Mouse (Mus musculus): ENCODE measurements at regions not wholly inside any gene's neighbourhood (a gene's known extent, or its start where the extent isn't known, plus 50 kb on each side); places are given as distances from the start of the nearest gene placed in this dataset.

DNA sequence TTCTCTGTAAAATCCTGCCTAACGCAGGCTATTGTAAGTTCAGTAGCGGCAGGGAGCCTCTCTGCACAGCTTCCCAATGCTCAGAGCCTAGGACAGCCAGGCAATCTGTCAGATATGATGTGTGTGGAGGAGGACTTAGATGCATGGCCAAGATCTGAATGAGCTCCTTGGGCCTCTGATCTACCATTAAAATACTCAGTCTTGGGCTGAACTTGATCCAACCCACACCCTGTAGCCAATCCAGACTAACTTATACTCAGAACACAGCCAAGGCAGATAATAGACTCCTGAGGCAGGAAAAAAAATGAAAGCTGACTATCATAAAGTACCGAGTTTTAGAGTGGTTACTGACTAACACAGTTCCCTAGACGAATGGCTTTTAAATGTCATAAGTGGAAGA lies 165.4 kb upstream of the Zfp618 start:
- no peaks in the 10 kb centered on the region for H3K36me3 ChIP-seq (ENCODE audit: control insufficient read depth, insufficient read depth, low read length)
- no peak overlapping the region for H3K4me3 ChIP-seq (ENCODE audit: low read depth, low read length)
- H3K4me2 ChIP-seq: no peak overlapping the region
- H3K4me1 ChIP-seq (ENCODE audit: control insufficient read depth, insufficient read depth, low read length): no peaks in the 10 kb centered on the region
- ATAC-seq (replicated peaks; ENCODE audit: insufficient number of reproducible peaks, low FRiP score, low TSS enrichment): no peak
- H3K9me3 ChIP-seq (replicated peaks; ENCODE audit: control insufficient read depth, low read length): no peaks in the 10 kb centered on the region
- H3K27me3 ChIP-seq (ENCODE audit: control insufficient read depth, insufficient read depth, low read length): no peaks in the 10 kb centered on the region
- H3K27ac ChIP-seq (ENCODE audit: low read depth, low read length): no peak overlapping the region
- WGBS (ENCODE audit: insufficient replicate concordance): 76% methylated on average over 4 of the region's 4 CpGs
- H3K9ac ChIP-seq (ENCODE audit: low read depth, low read length): no peak overlapping the region

DNA sequence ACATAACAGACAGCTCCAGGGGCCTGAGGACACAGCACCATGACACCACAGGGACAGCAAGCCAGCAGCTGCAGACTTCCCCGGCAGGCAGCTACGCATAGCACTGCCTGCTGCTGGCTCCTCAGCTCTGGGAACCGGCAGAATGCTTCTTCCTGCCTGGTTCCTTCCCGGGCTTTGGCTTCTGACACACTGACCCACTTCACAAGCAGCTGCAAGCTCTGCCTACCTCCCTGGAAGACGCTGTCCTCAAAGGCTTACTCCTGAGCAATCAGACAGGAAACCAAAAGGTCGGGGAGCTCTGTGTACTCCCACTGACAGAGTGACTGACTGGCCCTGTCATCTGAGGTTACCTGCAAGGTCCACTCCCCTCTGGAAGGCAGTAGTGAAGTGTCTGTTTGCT lies 159.5 kb upstream of the Zfp618 start:
- no peaks in the 10 kb centered on the region for H3K9me3 ChIP-seq (replicated peaks; ENCODE audit: control insufficient read depth, low read length)
- ATAC-seq (replicated peaks; ENCODE audit: insufficient number of reproducible peaks, low FRiP score, low TSS enrichment): no peak; the same call in 1 of the 2 replicates
- H3K36me3 ChIP-seq (ENCODE audit: control insufficient read depth, insufficient read depth, low read length): no peaks in the 10 kb centered on the region
- no peak overlapping the region for H3K4me2 ChIP-seq
- no peak overlapping the region for H3K9ac ChIP-seq (ENCODE audit: low read depth, low read length)
- WGBS (ENCODE audit: insufficient replicate concordance): 4% methylated on average over 6 of the region's 6 CpGs
- H3K27me3 ChIP-seq (ENCODE audit: control insufficient read depth, insufficient read depth, low read length): no peaks in the 10 kb centered on the region
- H3K4me1 ChIP-seq (ENCODE audit: control insufficient read depth, insufficient read depth, low read length): peaks cover 5% of the 10 kb centered on the region
- no peak overlapping the region for H3K4me3 ChIP-seq (ENCODE audit: low read depth, low read length)
- no peak overlapping the region; the same call in 1 of the 2 replicates for H3K27ac ChIP-seq (ENCODE audit: low read depth, low read length)

DNA sequence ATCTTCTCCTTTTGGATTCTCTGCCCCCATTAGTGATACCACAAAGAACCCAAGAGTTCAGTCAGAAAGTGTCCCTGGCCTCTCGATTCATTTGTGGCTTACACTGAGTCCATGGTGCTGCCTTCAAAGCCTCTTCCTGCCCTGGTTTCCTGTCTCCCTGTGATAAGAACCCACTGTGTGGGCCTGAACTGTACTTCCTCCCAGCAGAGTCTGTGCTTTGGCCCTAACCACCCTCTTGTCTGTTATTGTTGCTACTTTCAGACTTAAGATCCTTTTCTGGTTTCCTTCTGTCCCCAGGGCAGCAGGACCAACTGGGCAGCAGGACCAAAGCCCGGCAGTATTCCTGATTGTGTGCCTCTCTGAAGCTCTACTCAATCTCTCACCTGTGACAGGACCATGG lies 158.6 kb upstream of the Zfp618 start:
- no peak overlapping the region for H3K9ac ChIP-seq (ENCODE audit: low read depth, low read length)
- H3K36me3 ChIP-seq (ENCODE audit: control insufficient read depth, insufficient read depth, low read length): no peaks in the 10 kb centered on the region
- WGBS (ENCODE audit: insufficient replicate concordance): 49% methylated on average over 2 of the region's 2 CpGs
- peaks cover 5% of the 10 kb centered on the region for H3K4me1 ChIP-seq (ENCODE audit: control insufficient read depth, insufficient read depth, low read length)
- H3K9me3 ChIP-seq (replicated peaks; ENCODE audit: control insufficient read depth, low read length): no peaks in the 10 kb centered on the region
- peak; percentile 68 for ATAC-seq (replicated peaks; ENCODE audit: insufficient number of reproducible peaks, low FRiP score, low TSS enrichment)
- H3K4me3 ChIP-seq (ENCODE audit: low read depth, low read length): no peak overlapping the region
- no peak overlapping the region for H3K4me2 ChIP-seq
- H3K27me3 ChIP-seq (ENCODE audit: control insufficient read depth, insufficient read depth, low read length): no peaks in the 10 kb centered on the region
- peak overlapping the region; percentile 66 for H3K27ac ChIP-seq (ENCODE audit: low read depth, low read length)

DNA sequence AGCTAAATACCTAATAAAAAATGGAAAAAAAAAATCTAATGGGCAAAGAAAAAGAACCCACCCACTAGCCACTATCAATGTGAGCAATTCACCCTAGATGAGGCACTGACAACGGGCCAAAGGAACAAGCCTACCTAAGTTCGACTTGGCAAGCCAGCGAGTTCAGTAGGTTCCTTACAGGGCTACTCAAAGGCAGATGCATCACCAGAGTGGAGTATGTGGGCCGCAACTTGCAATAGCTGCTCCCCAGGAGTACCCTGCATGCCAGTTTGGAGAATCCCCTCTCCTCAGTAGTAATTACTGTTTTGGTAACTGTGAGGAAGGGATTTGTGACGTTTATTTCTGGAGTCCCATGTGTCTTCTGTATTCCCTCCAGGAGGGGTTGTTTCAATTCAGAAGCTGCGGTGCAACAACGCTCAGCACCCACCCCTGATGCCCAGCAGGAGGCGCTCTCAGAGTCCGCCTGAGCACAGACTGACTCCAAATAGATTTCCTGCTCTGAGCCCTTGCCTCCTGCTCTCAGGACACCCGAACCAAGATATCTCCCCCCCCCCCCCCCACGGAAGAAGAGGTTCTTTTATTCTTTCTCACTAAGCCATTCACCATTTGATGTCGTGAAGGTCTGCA lies 157.3 kb upstream of the Zfp618 start:
- no peaks in the 10 kb centered on the region for H3K27me3 ChIP-seq (ENCODE audit: control insufficient read depth, insufficient read depth, low read length)
- no peaks in the 10 kb centered on the region for H3K36me3 ChIP-seq (ENCODE audit: control insufficient read depth, insufficient read depth, low read length)
- H3K4me2 ChIP-seq: no peak overlapping the region
- 61% methylated on average over 12 of the region's 12 CpGs for WGBS (ENCODE audit: insufficient replicate concordance)
- ATAC-seq (replicated peaks; ENCODE audit: insufficient number of reproducible peaks, low FRiP score, low TSS enrichment): no peak
- no peak overlapping the region for H3K27ac ChIP-seq (ENCODE audit: low read depth, low read length)
- H3K9ac ChIP-seq (ENCODE audit: low read depth, low read length): no peak overlapping the region
- H3K9me3 ChIP-seq (replicated peaks; ENCODE audit: control insufficient read depth, low read length): no peaks in the 10 kb centered on the region
- peaks cover 5% of the 10 kb centered on the region for H3K4me1 ChIP-seq (ENCODE audit: control insufficient read depth, insufficient read depth, low read length)
- no peak overlapping the region for H3K4me3 ChIP-seq (ENCODE audit: low read depth, low read length)

DNA sequence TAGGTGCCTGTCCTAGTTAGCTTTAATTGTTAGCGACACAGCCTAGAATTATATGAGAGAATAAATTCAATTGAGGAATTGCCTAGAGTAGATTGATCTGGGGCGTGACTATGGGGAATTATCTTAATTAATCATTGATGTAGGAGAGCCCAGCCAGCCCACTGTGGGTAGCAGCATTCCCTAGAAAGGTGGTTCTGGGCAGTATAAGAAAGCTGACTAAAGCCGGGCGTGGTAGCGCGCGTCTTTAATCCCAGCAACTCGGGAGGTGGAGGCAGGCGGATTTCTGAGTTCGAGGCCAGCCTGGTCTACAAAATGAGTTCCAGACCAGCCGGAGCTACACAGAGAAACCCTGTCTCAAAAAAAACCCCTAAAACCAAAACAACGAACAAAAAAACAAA lies 156.8 kb upstream of the Zfp618 start:
- no peak for ATAC-seq (replicated peaks; ENCODE audit: insufficient number of reproducible peaks, low FRiP score, low TSS enrichment)

DNA sequence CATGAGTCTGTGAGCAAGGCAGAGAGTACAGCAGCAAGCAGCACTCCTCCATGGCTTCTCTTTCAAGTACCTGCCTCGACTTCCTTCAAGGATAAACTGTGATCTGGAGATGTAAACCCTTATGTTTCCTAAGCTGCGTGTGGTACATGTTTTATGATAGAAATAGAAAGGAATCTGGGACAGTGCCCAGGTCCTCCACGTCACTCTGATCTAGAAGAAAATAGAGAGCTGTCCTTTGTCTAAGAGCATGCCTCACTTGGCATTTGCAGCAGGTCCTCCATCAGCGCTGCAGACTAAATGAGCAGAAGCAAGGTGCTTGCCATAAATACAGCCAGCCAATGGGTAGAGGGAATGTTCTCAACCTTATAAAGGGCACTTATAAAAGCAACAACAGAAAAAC lies 156.3 kb upstream of the Zfp618 start:
- H3K27me3 ChIP-seq (ENCODE audit: control insufficient read depth, insufficient read depth, low read length): no peaks in the 10 kb centered on the region
- ATAC-seq (replicated peaks; ENCODE audit: insufficient number of reproducible peaks, low FRiP score, low TSS enrichment): no peak
- no peaks in the 10 kb centered on the region for H3K9me3 ChIP-seq (replicated peaks; ENCODE audit: control insufficient read depth, low read length)
- no peak overlapping the region for H3K9ac ChIP-seq (ENCODE audit: low read depth, low read length)
- H3K4me3 ChIP-seq (ENCODE audit: low read depth, low read length): no peak overlapping the region
- no peaks in the 10 kb centered on the region for H3K36me3 ChIP-seq (ENCODE audit: control insufficient read depth, insufficient read depth, low read length)
- H3K4me1 ChIP-seq (ENCODE audit: control insufficient read depth, insufficient read depth, low read length): peaks cover 5% of the 10 kb centered on the region
- H3K27ac ChIP-seq (ENCODE audit: low read depth, low read length): no peak overlapping the region
- H3K4me2 ChIP-seq: no peak overlapping the region
- WGBS (ENCODE audit: insufficient replicate concordance): 62% methylated on average over 4 of the region's 4 CpGs

More for the DNA sequence above, 156.8 kb upstream of the Zfp618 start:
- H3K9ac ChIP-seq (ENCODE audit: low read depth, low read length): no peak overlapping the region
- H3K36me3 ChIP-seq (ENCODE audit: control insufficient read depth, insufficient read depth, low read length): no peaks in the 10 kb centered on the region
- no peak overlapping the region for H3K27ac ChIP-seq (ENCODE audit: low read depth, low read length)
- H3K4me2 ChIP-seq: no peak overlapping the region
- no peaks in the 10 kb centered on the region for H3K9me3 ChIP-seq (replicated peaks; ENCODE audit: control insufficient read depth, low read length)
- H3K4me3 ChIP-seq (ENCODE audit: low read depth, low read length): no peak overlapping the region
- H3K4me1 ChIP-seq (ENCODE audit: control insufficient read depth, insufficient read depth, low read length): peaks cover 5% of the 10 kb centered on the region
- WGBS (ENCODE audit: insufficient replicate concordance): 85% methylated on average over 12 of the region's 12 CpGs
- no peaks in the 10 kb centered on the region for H3K27me3 ChIP-seq (ENCODE audit: control insufficient read depth, insufficient read depth, low read length)

DNA sequence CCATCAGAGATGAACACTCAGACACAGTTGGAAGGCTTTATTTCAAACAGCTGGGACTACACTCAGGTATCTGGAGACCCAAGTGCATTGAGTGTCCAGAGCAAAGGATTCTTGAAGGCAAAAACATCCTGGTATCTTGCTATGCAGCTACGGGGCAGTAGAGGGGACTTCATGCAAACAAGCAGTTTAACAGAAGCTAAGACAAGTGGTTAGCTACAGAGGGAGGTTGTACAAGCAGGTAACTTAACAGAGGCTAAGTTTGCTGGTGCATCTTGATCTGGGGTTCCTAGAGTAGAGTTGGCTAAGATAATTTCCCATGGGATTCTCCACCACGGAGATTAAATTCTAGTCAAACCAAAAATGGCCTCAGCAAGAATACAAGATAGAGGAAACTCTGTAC lies 145.5 kb upstream of the Zfp618 start:
- Histone ChIP-seq H3K9me3 (replicated peaks; ENCODE audit: control insufficient read depth, low read length) (no peaks in the 10 kb centered on the region), H3K4me2 (no peak overlapping the region), H3K36me3 (ENCODE audit: control insufficient read depth, insufficient read depth, low read length) (no peaks in the 10 kb centered on the region), H3K9ac (ENCODE audit: low read depth, low read length) (no peak overlapping the region), H3K27ac (ENCODE audit: low read depth, low read length) (no peak overlapping the region), H3K27me3 (ENCODE audit: control insufficient read depth, insufficient read depth, low read length) (no peaks in the 10 kb centered on the region), H3K4me3 (ENCODE audit: low read depth, low read length) (no peak overlapping the region), H3K4me1 (ENCODE audit: control insufficient read depth, insufficient read depth, low read length) (no peaks in the 10 kb centered on the region)
- 81% methylated on average over 2 of the region's 2 CpGs for WGBS (ENCODE audit: insufficient replicate concordance)
- ATAC-seq (replicated peaks; ENCODE audit: insufficient number of reproducible peaks, low FRiP score, low TSS enrichment): no peak

DNA sequence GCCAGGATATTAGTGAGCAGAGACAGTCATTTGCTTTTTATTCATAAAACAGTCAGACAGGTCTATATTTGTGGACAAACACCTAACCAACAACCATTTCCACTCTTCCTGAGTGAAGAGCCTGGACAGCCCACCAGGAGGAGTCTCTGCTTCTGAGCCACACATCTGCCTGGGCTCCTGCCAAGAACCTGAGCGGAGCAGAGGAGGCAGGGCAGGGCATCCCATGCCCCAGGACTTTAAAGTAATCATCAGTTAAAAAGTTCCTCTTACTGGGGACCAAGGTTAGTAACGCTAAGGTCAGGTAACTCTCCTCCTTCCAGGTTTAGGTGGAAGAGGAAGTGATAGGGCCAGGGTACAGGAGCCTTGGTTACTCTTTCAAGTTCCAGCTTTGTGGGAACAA lies 144.1 kb upstream of the Zfp618 start:
- Histone ChIP-seq H3K9me3 (replicated peaks; ENCODE audit: control insufficient read depth, low read length) (no peaks in the 10 kb centered on the region), H3K27ac (ENCODE audit: low read depth, low read length) (no peak overlapping the region), H3K9ac (ENCODE audit: low read depth, low read length) (no peak overlapping the region), H3K4me2 (no peak overlapping the region), H3K27me3 (ENCODE audit: control insufficient read depth, insufficient read depth, low read length) (no peaks in the 10 kb centered on the region), H3K4me3 (ENCODE audit: low read depth, low read length) (no peak overlapping the region), H3K36me3 (ENCODE audit: control insufficient read depth, insufficient read depth, low read length) (no peaks in the 10 kb centered on the region), H3K4me1 (ENCODE audit: control insufficient read depth, insufficient read depth, low read length) (no peaks in the 10 kb centered on the region)
- no peak for ATAC-seq (replicated peaks; ENCODE audit: insufficient number of reproducible peaks, low FRiP score, low TSS enrichment)
- 40% methylated on average over 2 of the region's 2 CpGs for WGBS (ENCODE audit: insufficient replicate concordance)

DNA sequence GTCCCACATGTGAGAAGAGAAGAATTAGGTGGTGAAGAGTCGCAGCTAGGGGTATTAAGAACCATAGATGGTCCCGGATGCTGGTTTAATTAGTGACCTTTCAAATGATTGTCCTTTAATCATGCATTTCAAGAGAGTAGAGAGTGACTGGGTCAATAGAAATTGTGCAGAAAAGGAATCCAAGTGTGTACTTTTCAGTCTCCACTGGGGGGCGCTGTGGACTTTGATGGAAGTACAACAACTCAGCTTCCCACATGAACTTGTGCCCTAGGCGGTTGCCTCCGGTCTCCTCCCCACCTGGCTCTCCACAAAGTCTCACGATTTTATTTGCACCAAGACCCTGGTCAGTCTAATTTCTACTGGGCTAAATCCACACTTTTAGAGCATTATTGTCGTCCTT lies 142.8 kb upstream of the Zfp618 start:
- Histone ChIP-seq H3K4me1 (ENCODE audit: control insufficient read depth, insufficient read depth, low read length) (no peaks in the 10 kb centered on the region), H3K9ac (ENCODE audit: low read depth, low read length) (no peak overlapping the region), H3K4me3 (ENCODE audit: low read depth, low read length) (no peak overlapping the region), H3K9me3 (replicated peaks; ENCODE audit: control insufficient read depth, low read length) (no peaks in the 10 kb centered on the region), H3K4me2 (no peak overlapping the region), H3K27me3 (ENCODE audit: control insufficient read depth, insufficient read depth, low read length) (no peaks in the 10 kb centered on the region), H3K27ac (ENCODE audit: low read depth, low read length) (no peak overlapping the region), H3K36me3 (ENCODE audit: control insufficient read depth, insufficient read depth, low read length) (no peaks in the 10 kb centered on the region)
- WGBS (ENCODE audit: insufficient replicate concordance): 37% methylated on average over 7 of the region's 7 CpGs
- no peak for ATAC-seq (replicated peaks; ENCODE audit: insufficient number of reproducible peaks, low FRiP score, low TSS enrichment)
